Mouse (Mus musculus): ENCODE data around the gene Kcnq1.

DNA sequence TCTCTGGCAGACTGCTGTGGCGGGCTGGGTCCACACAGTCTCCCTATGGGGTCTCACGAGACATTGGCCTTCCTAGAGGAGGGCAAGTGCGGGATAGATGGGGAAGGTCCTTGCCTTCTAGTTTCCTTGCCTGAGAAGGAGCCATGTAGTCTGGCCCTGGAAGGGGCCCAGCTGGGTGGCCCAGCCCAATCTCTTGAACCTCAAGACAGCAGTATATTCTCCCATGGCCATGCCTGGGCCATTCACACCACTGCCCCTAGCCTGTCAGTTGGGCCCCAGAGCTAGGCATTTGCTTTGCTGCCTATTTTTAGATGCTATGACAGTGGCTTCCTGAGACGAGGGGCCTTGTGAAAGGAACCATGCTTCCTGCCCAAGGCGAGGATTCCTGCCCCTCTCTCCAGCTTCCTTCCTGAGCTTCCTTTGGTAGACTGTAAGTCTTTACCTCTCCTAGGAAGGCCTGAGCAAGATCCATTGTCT, 47.9 kb upstream of the Kcnq1 start:
- TF ChIP-seq HCFC1 (IDR thresholded peaks at IDR 0.05; ENCODE audit: borderline replicate concordance, insufficient read depth, low read length) = no peak
- TF ChIP-seq CHD2 (IDR thresholded peaks at IDR 0.05; ENCODE audit: low read depth, low read length) = no peak
- no peak for TF ChIP-seq ZNF384 (IDR thresholded peaks at IDR 0.05; ENCODE audit: low read depth, low read length)

Data from ES-E14 (cell line).